Mouse (Mus musculus) ES-E14 (cell line): ENCODE measurements at regions not wholly inside any gene's neighbourhood (a gene's known extent, or its start where the extent isn't known, plus 50 kb on each side); places are given as distances from the start of the nearest gene placed in this dataset.

Source experiments
- HCFC1 ChIP-seq: IDR thresholded peaks from 2 replicates; pipeline ENCODE4 v1.6.1; 2012; ENCODE audit warnings: low read length, inconsistent platforms, borderline replicate concordance; ENCODE audit not compliant: insufficient read depth
- MAFK ChIP-seq: IDR thresholded peaks from 2 replicates; pipeline ENCODE4 v1.6.1; 2014; ENCODE audit warnings: mild to moderate bottlenecking, low read depth, low read length, inconsistent platforms; ENCODE audit not compliant: insufficient read depth
- ZNF384 ChIP-seq: IDR thresholded peaks from 2 replicates; pipeline ENCODE4 v1.6.1; 2012; ENCODE audit warnings: low read depth, low read length, inconsistent platforms

DNA sequence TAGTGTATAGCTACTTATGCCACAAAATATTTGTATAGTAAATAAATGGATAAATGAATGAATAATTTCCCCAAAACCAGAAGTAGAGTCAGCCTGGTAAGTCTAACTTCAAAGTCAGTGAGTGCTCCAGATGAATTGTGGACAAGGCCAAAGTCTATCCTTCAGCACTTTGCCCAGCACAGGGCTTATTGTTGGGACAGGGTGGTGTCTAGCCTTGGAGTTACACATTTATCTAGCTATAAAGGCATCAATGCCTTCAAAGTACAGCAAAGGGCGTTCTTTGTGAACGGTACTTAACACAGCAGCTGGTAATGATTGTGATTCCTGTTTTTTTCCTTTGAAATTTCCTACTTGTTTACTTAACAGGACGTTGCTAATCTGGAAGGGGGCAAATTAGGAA is 527.4 kb upstream of the A1bg start:
- TF ChIP-seq HCFC1 = no peak
- TF ChIP-seq ZNF384 = no peak
- no peak for TF ChIP-seq MAFK
